Comparison of ENCODE assay signal across 8 mouse cellular contexts in genomic region chr5:105415198-105415791, GRCm38 (mm10). TPM values are rescaled to one million over a fixed set of nuclear protein-coding genes. Genes with fewer than 3 reads are reported as not detected.
DNase-seq lines count a peak whose midpoint lies in the region; ATAC-seq lines count a peak whose summit lies in the region.

Gene Lrrc8b (plus strand): TSS chr5:105415775.

- peak within 1 kb of the TSS; percentile 97 for H3K27ac ChIP-seq in forebrain, embryonic 10.5 days
- H3K27ac ChIP-seq in heart, embryonic 14.5 days (replicated peaks in 1 of 2; ENCODE audit: control insufficient read depth in 1 of 2, insufficient read depth in 1 of 2, low read depth in 2 of 2, low read length in 2 of 2) = peak within 1 kb of the TSS; percentile 77 to 82
- peak within 1 kb of the TSS; percentile 93 for H3K27ac ChIP-seq in liver, embryonic 12.5 days

- under 1% methylated on average over 62 of the region's 63 CpGs for WGBS in forebrain, embryonic 10.5 days
- WGBS in heart, embryonic 14.5 days = under 1% methylated on average over 37 of the region's 63 CpGs
- under 1% methylated on average over 63 of the region's 63 CpGs for WGBS in liver, embryonic 12.5 days (ENCODE audit: insufficient replicate concordance)

- H3K9ac ChIP-seq in heart, embryonic 14.5 days (ENCODE audit: low read length) = peak within 1 kb of the TSS; percentile 95
- peak within 1 kb of the TSS; percentile 98 for H3K9ac ChIP-seq in liver, embryonic 12.5 days

- H3K36me3 ChIP-seq in forebrain, embryonic 10.5 days (replicated peaks) = peaks cover 16% of the 10 kb centered on the region
- no peaks in the 10 kb centered on the region for H3K36me3 ChIP-seq in heart, embryonic 14.5 days (ENCODE audit: control insufficient read depth, insufficient read depth, low read length)
- H3K36me3 ChIP-seq in liver, embryonic 12.5 days = peaks cover 15% of the 10 kb centered on the region
- no peaks in the 10 kb centered on the region for H3K36me3 ChIP-seq in splenic B cell, adult 2 months (ENCODE audit: control insufficient read depth, insufficient read depth, low read length, poor library complexity, severe bottlenecking)

- H3K9me3 ChIP-seq in forebrain, embryonic 10.5 days = peaks cover 8% of the 10 kb centered on the region
- H3K9me3 ChIP-seq in heart, embryonic 14.5 days (ENCODE audit: control insufficient read depth, low read length) = no peaks in the 10 kb centered on the region
- no peaks in the 10 kb centered on the region for H3K9me3 ChIP-seq in liver, embryonic 12.5 days (replicated peaks)

- ATAC-seq in CD4-positive, CD25-positive, alpha-beta regulatory T cell, adult 4 months = peak; percentile 91
- peak; percentile 95 for ATAC-seq in heart, embryonic 14.5 days (ENCODE audit: insufficient number of reproducible peaks, insufficient read depth, low FRiP score, low read depth)
- ATAC-seq in liver, embryonic 12.5 days = peak; percentile 85

- H3K4me2 ChIP-seq in heart, embryonic 14.5 days (ENCODE audit: low read length) = peak within 1 kb of the TSS; percentile 99
- peak within 1 kb of the TSS; percentile 99 for H3K4me2 ChIP-seq in liver, embryonic 12.5 days

- peaks cover 11% of the 10 kb centered on the region; the same call in 1 of the 2 replicates for H3K27me3 ChIP-seq in forebrain, embryonic 10.5 days (ENCODE audit: poor library complexity, severe bottlenecking)
- no peaks in the 10 kb centered on the region for H3K27me3 ChIP-seq in heart, embryonic 14.5 days (ENCODE audit: control insufficient read depth, insufficient read depth, low read length)
- H3K27me3 ChIP-seq in liver, embryonic 12.5 days (replicated peaks) = no peaks in the 10 kb centered on the region
- H3K27me3 ChIP-seq in splenic B cell, adult 2 months (ENCODE audit: control insufficient read depth, insufficient read depth, low read length, poor library complexity, severe bottlenecking) = no peaks in the 10 kb centered on the region

- peak; percentile 67 for DNase-seq in c-Kit-negative CD71-positive TER-119-positive erythroid progenitor cells, embryonic 14.5 days (ENCODE audit: low read depth, low spot score)
- peak; percentile 75 for DNase-seq in forebrain, embryonic 10.5 days (ENCODE audit: extremely low spot score, low spot score)
- peak; percentile 93 for DNase-seq in kidney, postnatal 14 days
- DNase-seq in naive thymus-derived CD4-positive, alpha-beta T cell, adult 2 months (ENCODE audit: low read depth) = peak; percentile 86
- peak; percentile 85 for DNase-seq in splenic B cell, adult 2 months (ENCODE audit: low read depth, low spot score)

- H3K4me1 ChIP-seq in forebrain, embryonic 10.5 days = peaks cover 27% of the 10 kb centered on the region
- H3K4me1 ChIP-seq in heart, embryonic 14.5 days (ENCODE audit: control insufficient read depth in 2 of 2, insufficient read depth in 2 of 2, low read length in 2 of 2) = peaks cover 4 to 10% of the 10 kb centered on the region in 2 experiments; a peak in 2 of 4 replicates
- peaks cover 76% of the 10 kb centered on the region for H3K4me1 ChIP-seq in liver, embryonic 12.5 days

- H3K4me3 ChIP-seq in forebrain, embryonic 10.5 days = peak within 1 kb of the TSS; percentile 91
- H3K4me3 ChIP-seq in heart, embryonic 14.5 days (ENCODE audit: control insufficient read depth in 1 of 2, insufficient read depth in 1 of 2, low read depth in 1 of 2, low read length in 2 of 2) = peak within 1 kb of the TSS; percentile 75 to 92
- H3K4me3 ChIP-seq in liver, embryonic 12.5 days = peak within 1 kb of the TSS; percentile 93

RNA-seq across cellular contexts. Expression of gene Lrrc8b, which starts in this region (rescaled TPM):
- 1 to 10 TPM; 1.3 to 1.6 TPM for polyA plus RNA-seq in CD4-positive, CD25-positive, alpha-beta regulatory T cell, adult 4 months (2017; shearing (Covaris generic))
- polyA plus RNA-seq in forebrain, embryonic 10.5 days (2016; fragmentation: Nextera tagmentation; extraction: Ambion mirVana) = 7.7 and 8.1 TPM in 2 replicates
- 5.0 and 5.4 TPM in 2 replicates for polyA plus RNA-seq in heart, embryonic 14.5 days (2014; fragmentation: Nextera tagmentation; extraction: Ambion mirVana)
- 7.5 and 7.8 TPM in 2 replicates for polyA plus RNA-seq in liver, embryonic 12.5 days (2016; fragmentation: Nextera tagmentation; extraction: Ambion mirVana)

Comparison
In these comparisons a context has a peak if more than half of its experiments do, and no peak if none do; other contexts are left out.
1. Peak in every context shown above with its lines: DNase-seq, ATAC-seq, H3K4me3 ChIP-seq and H3K27ac ChIP-seq.